Mouse (Mus musculus): Measurements from ENCODE around the gene Elmsan1.

Elmsan1 gene

DNA sequence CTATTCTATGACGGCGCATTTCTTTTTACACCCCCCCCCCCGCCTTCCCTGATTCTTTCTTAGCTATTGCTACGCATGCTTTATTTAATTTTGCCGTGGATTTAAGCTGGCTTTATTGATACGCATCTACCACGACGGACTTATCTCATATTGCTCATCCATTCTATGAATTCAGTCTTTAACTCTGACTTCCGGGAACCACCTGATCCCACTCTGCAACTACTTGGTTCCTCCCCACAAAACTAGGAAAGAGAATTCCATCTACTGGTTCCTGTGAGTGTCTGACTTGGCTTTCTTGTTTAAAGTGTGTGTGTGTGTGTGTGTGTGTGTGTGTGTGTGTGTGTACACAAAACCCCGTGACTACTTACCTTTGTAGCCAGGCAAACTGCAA is 70.1 kb downstream of the Elmsan1 start:
- DNase-seq (ENCODE audit: low spot score): no peak

DNA sequence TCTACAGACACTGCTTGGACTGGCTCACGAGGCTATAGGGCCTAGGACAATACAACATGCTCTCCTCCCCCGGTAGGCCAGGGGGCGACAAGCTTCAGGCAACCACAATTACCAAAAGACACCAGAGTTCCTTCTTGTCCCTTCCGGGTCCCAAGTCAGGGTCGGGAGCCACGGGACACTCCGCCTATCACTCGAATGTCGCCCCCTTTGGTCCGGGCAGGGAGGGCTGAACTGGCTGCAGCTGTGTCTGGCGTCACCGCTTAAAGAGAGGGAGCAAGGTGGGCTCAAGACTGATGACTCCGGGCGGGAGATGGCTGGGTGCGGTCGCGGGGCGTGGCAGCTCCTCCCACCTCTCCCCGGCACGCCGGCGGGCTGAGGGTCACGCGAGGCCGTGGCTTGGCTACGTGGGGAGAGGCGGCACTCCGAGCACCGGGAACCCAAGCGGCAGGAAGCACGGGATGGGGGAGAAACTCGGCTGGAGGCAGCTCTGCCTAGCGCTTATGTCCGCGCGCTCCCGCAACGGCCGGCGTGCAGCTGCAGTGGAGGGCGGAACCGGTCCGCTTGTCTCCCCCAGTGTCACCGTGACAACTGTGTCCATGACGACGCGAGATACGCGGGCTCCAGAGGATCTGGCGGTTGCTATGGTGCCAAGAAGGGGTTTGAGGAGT is 70.6 kb downstream of the Elmsan1 start, which contains the start of gene Pnma1:
Pnma1 (minus strand) TSS at position 536 of the 668 bp plus-strand sequence.
- DNase-seq (ENCODE audit: low spot score): peak; percentile 87

DNA sequence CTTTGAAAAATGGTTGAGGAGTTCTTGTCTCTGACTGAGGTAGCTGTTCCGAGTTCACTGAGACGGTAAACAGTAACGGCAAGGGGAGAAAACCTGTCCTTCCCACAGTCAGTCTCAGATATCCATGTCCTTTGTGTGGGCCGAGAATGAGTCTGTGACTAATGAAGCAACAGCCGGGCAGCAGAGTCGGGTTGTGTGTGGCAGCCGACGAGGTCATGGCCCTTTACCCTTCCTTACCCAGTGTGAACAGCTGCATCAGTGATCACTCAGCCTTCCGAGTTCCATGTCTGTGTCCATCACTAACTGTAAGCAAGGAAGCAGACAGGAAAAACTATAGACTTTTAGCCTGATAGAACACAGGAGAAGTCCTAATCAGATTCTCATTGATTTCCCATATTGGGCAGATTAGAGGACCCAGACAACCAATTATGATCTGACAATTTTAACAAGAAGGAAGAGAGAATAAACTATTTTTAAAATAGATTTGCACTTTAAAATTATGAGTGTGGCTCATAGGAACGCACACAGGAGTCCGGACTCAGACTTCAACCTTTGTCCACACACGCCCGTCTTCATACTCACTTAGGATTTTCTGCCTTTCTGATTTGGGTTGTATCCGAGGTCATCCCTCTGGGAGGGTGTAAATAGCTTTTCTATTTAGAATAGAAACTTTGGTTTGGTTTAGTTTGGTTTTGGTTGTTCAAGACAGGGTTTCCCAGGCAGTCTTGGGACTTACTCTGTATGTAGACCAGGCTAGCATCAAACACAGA is 76.2 kb downstream of the Elmsan1 start:
- DNase-seq (ENCODE audit: low spot score): no peak

DNA sequence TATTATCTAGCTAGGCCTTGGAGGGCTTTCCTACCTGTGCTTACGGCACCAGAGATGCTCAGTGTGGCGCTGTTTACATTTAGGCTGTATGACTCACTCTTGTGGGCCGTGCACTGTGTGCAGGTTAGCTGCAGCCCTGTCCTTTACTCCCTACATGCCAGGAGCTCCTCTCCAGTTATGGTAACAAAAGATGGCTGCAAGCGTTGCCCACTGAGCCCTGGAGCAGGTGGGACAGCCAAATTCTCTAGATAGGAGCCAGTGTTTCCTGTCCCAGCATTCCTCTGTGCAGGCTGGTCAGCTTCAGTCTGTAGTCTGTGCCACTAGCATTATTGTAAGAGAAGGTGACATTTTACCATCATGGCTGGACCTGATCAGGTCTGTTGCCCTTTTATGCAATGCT is 77.4 kb downstream of the Elmsan1 start:
- DNase-seq (ENCODE audit: low spot score): no peak

DNA sequence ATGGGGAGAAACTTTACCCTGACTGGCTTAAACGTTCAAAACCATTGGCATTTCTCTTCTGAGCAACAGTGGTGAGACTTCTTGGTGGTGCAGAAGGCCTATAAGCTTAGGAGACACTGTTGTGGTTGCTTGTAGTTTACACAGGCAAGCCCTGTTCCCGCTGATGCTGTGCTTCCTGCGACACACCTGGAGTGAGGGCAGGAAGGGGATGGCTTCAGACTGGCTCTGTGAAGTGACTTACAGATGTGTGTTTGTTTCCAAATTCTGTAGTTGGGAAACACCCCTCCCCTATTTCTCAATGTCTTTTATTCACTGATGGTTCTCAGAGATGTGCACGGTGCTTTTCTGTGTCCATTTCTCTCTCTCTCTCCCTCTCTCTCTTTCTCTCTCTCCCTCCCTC is 78.5 kb downstream of the Elmsan1 start:
- DNase-seq (ENCODE audit: low spot score): no peak

DNA sequence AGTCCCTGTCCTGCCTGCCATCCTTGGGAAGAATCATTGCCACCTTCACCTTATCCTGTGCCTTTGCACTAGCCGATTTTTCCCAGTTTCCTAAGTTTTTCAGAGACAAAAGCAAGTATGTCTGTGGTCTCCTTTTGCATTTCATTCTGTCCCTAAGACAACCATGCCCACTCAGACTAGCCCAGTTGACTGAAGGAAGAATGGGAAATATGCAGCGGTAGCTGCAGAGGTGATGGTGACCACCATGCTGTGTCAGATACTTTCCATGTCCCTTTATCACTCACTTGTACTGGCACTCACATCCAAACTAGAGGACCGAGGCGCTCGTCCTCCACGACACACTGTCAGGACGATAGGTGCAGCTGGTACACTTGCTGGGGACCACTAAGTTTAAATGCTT is 81.5 kb downstream of the Elmsan1 start:
- DNase-seq (ENCODE audit: low spot score): no peak

- DNase-seq (ENCODE audit: low spot score): peak; percentile 63
Measured at GRCm38 (mm10) chr12:84132265-84132664, 86.4 kb downstream of the Elmsan1 start.

DNA sequence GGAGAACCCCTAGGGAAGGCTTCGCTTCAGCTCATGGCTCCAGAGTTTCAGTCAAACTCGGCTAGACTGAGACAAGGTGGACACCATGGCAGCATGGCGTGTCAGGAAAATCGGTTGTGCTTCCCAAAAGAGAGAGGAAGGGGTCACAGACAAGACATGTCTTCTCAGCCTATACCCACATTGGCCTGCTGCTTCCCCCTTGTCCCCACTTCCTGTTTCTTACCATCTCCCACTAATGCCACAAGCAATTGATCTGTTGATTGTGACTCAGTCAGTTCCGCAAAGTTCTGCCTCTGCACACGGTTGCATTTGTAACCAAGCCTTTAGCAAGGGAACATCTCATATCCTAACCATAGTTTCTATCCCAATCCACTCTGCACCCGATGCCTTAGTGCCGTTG is 88.8 kb downstream of the Elmsan1 start:
- no peak for DNase-seq (ENCODE audit: low spot score)

GRCm38 (mm10) chr12:84128576-84128975 is 90.1 kb downstream of the Elmsan1 start:
- DNase-seq (ENCODE audit: low spot score): no peak

DNA sequence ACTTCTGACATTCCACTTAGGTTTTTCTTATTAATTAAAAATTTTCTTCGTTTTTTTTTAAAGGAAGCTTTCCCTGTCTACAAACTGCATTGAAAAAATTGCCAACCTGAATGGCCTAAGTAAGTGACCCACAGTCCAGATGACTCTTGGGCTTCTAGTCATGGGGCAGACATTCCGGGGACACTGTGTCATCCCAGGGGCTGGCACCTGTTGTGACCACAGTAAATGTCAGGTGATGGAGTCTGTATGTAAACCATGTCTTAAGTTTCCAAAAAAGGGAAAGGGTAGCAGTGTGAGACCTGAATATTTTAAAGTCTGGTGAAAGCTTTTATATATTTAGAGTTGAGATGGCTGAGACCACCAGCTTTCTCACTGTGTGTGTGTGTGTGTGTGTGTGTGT is 91.8 kb downstream of the Elmsan1 start:
- no peak for DNase-seq (ENCODE audit: low spot score)

- no peak for DNase-seq (ENCODE audit: low spot score)
Measured at GRCm38 (mm10) chr12:84125892-84126291, 92.8 kb downstream of the Elmsan1 start.

DNA sequence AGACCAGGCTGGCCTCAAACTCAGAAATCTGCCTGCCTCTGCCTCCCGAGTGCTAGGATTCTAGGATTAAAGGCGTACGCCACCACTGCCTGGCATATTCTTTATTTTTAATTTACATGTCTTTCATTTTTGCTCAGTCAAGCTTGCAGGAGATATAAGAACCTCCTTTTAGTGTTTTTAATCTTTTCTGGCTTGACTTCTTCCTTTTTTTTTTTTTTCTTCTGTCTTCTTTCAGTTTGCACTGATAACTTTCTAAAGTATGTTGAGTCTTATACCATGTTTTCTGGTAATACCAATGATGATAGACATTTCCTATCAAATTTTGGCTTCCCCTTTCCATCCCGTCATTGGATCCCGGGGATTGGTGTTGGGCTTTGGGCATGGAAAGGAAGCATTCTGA is 99.1 kb downstream of the Elmsan1 start:
- DNase-seq (ENCODE audit: low spot score): no peak

DNA sequence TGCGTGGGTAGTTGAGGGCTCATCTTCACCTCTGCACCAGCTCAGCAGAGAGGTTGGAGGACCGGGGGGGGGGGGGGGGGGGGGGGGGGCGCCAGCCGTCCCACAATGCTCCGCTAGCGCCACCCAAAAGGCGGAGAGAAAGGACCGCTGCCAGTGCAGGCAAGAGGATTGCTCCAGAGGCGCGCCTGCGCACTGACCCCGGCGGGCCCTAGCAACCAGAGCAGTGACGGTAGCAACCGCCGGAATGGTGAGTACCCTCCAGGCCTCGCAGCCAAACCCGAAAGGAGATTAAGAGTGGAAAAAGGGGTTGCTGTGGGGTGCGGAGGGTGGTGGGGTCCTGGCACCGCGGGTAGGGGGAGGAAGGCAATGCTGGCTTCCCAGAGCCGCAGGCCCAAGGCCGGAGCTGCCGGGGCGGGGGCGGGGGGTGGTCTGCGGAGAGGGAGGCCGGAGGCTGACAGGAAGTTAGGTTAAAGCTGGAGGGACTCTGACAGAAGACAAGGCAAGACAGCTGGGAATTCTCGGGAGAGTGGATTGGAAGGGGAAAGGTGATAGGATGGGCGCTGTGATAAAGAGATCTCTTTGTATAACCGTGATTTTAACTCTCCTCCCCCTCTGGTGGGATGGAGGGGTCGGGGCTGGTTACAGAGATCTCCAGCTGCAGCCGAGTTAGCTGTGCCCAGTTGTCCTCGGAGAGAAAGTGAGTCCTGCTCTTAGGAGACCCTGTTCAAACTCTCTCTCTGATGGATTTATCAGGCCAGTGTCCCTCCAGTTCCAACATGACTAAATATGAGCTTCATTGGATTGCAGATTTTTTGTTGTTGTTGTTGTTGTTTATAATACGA is 104.3 kb downstream of the Elmsan1 start, which contains the start of gene Dnal1:
Dnal1 (plus strand) TSS at position 214 of the 842 bp plus-strand sequence.
- DNase-seq (ENCODE audit: low spot score): peak; percentile 60

DNA sequence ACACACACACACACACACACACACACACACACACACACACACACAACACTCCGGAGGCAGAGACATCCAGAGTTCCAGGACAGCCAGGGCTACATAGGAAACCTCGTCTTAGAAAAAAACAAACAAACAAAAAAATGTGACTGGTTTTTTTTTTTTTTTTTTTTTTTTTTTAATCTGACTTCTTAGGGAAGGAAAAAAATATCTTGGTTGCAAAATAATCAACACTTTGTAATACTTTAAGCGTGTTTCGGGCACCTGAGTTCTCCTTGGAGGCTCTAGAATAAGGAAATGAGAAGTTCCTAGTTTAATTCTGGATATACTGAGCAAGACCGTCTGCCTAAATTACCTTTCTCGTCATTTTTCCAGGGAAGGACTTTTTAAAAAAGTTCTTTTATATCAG is 105.0 kb downstream of the Elmsan1 start:
- no peak for DNase-seq (ENCODE audit: low spot score)

DNA sequence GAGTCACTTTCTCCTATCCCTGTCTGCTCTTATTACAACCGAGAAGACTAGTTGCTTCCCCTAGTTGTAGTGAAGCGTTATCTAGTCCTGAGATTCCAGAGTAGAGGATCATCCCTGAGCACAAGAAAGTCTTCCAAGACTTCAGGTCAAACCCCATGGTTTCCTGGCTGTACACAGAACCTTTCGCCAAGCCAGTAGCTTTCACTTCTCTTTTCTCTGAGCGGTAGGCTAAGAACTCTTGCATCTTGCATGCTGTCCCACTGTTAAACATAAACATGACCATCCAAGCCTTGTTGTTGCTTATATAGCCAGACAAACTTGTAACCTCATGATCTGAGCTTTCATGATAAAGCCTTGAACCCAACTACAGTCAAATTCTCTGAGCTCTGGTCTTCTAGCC is 107.9 kb downstream of the Elmsan1 start:
- DNase-seq (ENCODE audit: low spot score): no peak

DNA sequence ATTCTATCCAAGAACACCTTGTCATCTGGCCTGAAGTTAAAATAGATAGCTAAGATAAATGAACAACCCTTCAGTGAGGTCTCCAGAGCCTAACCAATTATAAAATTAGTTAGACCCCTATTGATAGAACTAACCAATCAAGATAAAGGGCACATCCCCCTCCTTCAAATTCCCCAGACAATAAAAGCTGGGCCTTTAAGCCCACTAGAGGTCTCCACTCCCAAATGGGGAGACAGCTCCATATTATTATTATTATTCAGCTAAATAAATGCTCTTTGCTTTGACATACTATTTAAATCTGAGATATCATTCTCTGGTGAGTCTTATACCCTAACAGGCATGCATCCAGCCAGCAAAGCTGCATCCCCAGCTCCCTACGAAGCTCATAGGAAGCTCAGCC is 108.8 kb downstream of the Elmsan1 start:
- DNase-seq (ENCODE audit: low spot score): no peak

DNA sequence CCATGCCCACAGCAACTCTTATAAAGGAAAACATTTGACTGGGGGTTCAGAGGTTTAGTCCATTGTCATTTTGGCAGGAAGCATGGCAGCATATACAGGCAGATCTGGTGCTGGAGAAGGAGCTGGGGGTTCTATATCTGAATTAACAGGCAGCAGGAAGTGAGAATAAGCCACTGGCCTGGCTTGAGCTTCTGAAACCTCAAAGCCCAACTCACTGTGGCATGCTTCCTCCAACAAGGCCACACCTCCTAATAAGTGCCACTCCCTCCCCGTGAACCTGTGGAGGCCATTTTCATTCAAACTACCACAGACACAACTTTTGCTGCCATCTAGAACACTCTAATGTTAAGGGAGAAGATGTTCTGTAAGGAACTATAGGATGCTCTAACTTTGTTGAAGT is 111.0 kb downstream of the Elmsan1 start:
- DNase-seq (ENCODE audit: low spot score): no peak

DNA sequence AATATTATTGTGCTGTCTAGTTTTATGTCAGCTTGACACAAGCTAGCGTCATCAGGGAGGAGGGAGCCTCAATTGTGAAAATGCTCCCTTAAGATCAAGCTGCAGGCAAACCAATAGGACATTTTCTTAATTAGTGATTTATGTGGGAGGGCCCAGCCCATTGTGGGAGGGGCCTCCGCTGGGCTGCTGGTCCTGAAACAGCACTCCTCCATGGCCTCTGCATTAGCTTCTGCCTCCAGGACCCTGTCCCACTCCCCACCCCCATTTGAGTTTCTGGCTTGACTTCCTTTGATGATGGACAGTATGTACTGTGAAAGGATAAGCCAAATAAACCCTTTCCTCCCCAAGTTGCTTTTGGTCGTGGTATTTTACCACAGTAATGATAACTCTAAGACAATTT is 111.7 kb downstream of the Elmsan1 start:
- DNase-seq (ENCODE audit: low spot score): no peak

GRCm38 (mm10) chr12:84101493-84101845 is 117.2 kb downstream of the Elmsan1 start:
- DNase-seq (ENCODE audit: low spot score): no peak

GRCm38 (mm10) chr12:84100604-84101492 is 117.8 kb downstream of the Elmsan1 start, which contains the start of gene Acot6:
Gene Acot6, plus strand, starts transcription at chr12:84100654.
- DNase-seq (ENCODE audit: low spot score): peak; percentile 55

DNA sequence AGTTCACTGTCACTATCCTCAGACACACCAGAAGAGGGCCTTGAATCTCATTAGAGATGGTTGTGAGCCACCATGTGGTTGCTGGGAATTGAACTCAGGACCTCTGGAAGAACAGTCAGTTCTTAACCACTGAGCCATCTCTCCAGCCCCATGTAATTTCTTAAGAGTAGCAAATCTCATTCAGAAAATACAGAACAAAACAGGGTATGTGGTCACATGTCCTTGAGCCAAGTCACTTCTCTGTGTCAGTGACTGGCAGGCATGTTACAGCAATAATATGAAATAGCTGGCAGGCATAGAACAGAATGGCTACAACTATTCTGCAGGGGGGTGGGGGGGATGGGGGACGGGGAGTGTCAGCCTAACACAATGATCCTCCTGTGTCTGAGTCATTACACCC is 118.6 kb downstream of the Elmsan1 start:
- DNase-seq (ENCODE audit: low spot score): no peak

GRCm38 (mm10) chr12:84099605-84100004 is 119.1 kb downstream of the Elmsan1 start:
- DNase-seq (ENCODE audit: low spot score): no peak
